Mouse (Mus musculus): ENCODE results near the gene Mfn1.

DNA sequence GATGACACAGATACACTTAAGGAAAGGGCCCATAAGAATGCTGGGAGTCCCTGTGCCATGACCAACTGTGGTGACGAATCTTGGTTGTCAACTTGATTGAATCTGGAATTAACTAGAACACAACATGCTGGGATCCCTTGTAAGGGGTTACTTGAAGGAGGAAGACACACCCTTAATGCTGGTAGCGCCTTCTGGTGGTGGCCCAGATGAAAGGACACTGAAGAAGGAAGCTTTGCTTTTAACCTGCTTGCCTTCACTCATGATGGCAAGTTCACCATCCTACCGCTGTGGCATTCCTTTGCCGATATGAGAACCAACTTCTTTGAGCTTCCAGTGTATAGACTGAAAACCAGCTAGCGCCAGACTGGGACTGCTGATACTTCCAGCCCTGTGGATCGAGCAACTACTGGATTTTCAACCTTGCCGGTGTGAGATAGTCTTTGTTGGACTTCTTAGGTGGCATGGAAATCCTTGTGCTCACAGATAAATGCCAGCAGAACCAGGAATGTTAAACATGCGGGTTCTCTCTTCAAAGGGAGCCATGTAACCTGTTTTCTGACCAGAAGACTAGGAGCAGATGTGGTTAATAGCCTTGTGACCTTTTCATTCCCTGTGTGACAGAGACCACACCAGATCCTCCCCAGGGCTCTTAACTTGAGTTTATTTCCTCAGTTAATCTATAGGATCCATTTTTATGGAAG is 34.7 kb upstream of the Mfn1 start:
- TF ChIP-seq CTCF (conservative IDR thresholded peaks at IDR 0.05; ENCODE audit: insufficient read depth, insufficient read length, low read depth, low read length) (peak; percentile 28; the same call in 1 of the 2 replicates), POLR2A (IDR thresholded peaks at IDR 0.05; ENCODE audit: low read depth, low read length) (no peak)

Data from kidney, adult 2 months (tissue).